Mouse (Mus musculus): Measurements from ENCODE around the gene Sgms2. TPM values are rescaled to one million over a fixed set of nuclear protein-coding genes. Genes with fewer than 3 reads are reported as not detected.
A peak's percentile ranks its signal among the peaks of the same experiment; 100 is the strongest.
"Not testable (repeated sequence)": the region's sequence is repeated elsewhere in the genome, so short reads cannot be mapped to it uniquely, and the experiment has no call there.

Gene Sgms2
- polyA plus RNA-seq, 1 experiment: 0.04 TPM

- Histone ChIP-seq H3K4me3 (replicated peaks) (no peak overlapping the region), H3K9me3 (0 out of 2 replicates have a peak, but pooled peaks cover 11% of the 10 kb centered on the region), H3K4me1 (no peaks in the 10 kb centered on the region), H3K27me3 (replicated peaks) (no peaks in the 10 kb centered on the region), H3K36me3 (replicated peaks; ENCODE audit: low read length) (no peaks in the 10 kb centered on the region)
- TF ChIP-seq GATA1 (IDR thresholded peaks at IDR 0.05; ENCODE audit: borderline replicate concordance, low read length): no peak
- no peak for TF ChIP-seq FLI1 (IDR thresholded peaks at IDR 0.05; ENCODE audit: low read length)
Measured at GRCm38 (mm10) chr3:131348579-131348950, 142.6 kb downstream of the Sgms2 start.

- TF ChIP-seq FLI1 (IDR thresholded peaks at IDR 0.05; ENCODE audit: low read length) (no peak), GATA1 (IDR thresholded peaks at IDR 0.05; ENCODE audit: borderline replicate concordance, low read length) (no peak)
- H3K36me3 ChIP-seq (replicated peaks; ENCODE audit: low read length): no peaks in the 10 kb centered on the region
- no peaks in the 10 kb centered on the region for H3K27me3 ChIP-seq (replicated peaks)
- 0 out of 2 replicates have a peak, but pooled peaks cover 11% of the 10 kb centered on the region for H3K9me3 ChIP-seq
- H3K4me1 ChIP-seq: no peaks in the 10 kb centered on the region
- no peak overlapping the region for H3K4me3 ChIP-seq (replicated peaks)
Measured at GRCm38 (mm10) chr3:131347831-131348578, 143.2 kb downstream of the Sgms2 start.

GRCm38 (mm10) chr3:131345903-131346302 is 145.3 kb downstream of the Sgms2 start:
- Histone ChIP-seq H3K27me3 (replicated peaks) (no peaks in the 10 kb centered on the region), H3K36me3 (replicated peaks; ENCODE audit: low read length) (no peaks in the 10 kb centered on the region), H3K4me1 (no peaks in the 10 kb centered on the region), H3K4me3 (replicated peaks) (no peak overlapping the region), H3K9me3 (0 out of 2 replicates have a peak, but pooled peaks cover 11% of the 10 kb centered on the region)
- TF ChIP-seq FLI1 (IDR thresholded peaks at IDR 0.05; ENCODE audit: low read length): no peak
- TF ChIP-seq GATA1 (IDR thresholded peaks at IDR 0.05; ENCODE audit: borderline replicate concordance, low read length): no peak

GRCm38 (mm10) chr3:131343311-131343710 is 147.9 kb downstream of the Sgms2 start:
- Histone ChIP-seq H3K4me3 (replicated peaks) (no peak overlapping the region), H3K9me3 (0 out of 2 replicates have a peak, but pooled peaks cover 15% of the 10 kb centered on the region), H3K36me3 (replicated peaks; ENCODE audit: low read length) (no peaks in the 10 kb centered on the region), H3K27me3 (replicated peaks) (no peaks in the 10 kb centered on the region), H3K4me1 (no peaks in the 10 kb centered on the region)
- TF ChIP-seq FLI1 (IDR thresholded peaks at IDR 0.05; ENCODE audit: low read length) (no peak), GATA1 (IDR thresholded peaks at IDR 0.05; ENCODE audit: borderline replicate concordance, low read length) (no peak)

- Histone ChIP-seq H3K36me3 (replicated peaks; ENCODE audit: low read length) (no peaks in the 10 kb centered on the region), H3K4me3 (replicated peaks) (no peak overlapping the region), H3K9me3 (peaks cover 13% of the 10 kb centered on the region), H3K4me1 (no peaks in the 10 kb centered on the region), H3K27me3 (replicated peaks) (peaks cover 1% of the 10 kb centered on the region)
- no peak for TF ChIP-seq GATA1 (IDR thresholded peaks at IDR 0.05; ENCODE audit: borderline replicate concordance, low read length)
- TF ChIP-seq FLI1 (IDR thresholded peaks at IDR 0.05; ENCODE audit: low read length): no peak
Measured at GRCm38 (mm10) chr3:131340885-131341284, 150.3 kb downstream of the Sgms2 start.

GRCm38 (mm10) chr3:131339280-131339679 is 151.9 kb downstream of the Sgms2 start:
- no peak for TF ChIP-seq FLI1 (IDR thresholded peaks at IDR 0.05; ENCODE audit: low read length)
- TF ChIP-seq GATA1 (IDR thresholded peaks at IDR 0.05; ENCODE audit: borderline replicate concordance, low read length): no peak

GRCm38 (mm10) chr3:131337749-131338148 is 153.5 kb downstream of the Sgms2 start:
- Histone ChIP-seq H3K27me3 (replicated peaks) (peaks cover 16% of the 10 kb centered on the region), H3K4me1 (peaks cover 29% of the 10 kb centered on the region)
- not testable (repeated sequence) for H3K9me3 ChIP-seq; H3K36me3 ChIP-seq (replicated peaks; ENCODE audit: low read length); H3K4me3 ChIP-seq (replicated peaks)

More at GRCm38 (mm10) chr3:131339280-131339679, 151.9 kb downstream of the Sgms2 start:
- Histone ChIP-seq H3K36me3 (replicated peaks; ENCODE audit: low read length) (no peaks in the 10 kb centered on the region), H3K4me1 (peaks cover 13% of the 10 kb centered on the region), H3K27me3 (replicated peaks) (peaks cover 12% of the 10 kb centered on the region), H3K9me3 (peaks cover 10% of the 10 kb centered on the region), H3K4me3 (replicated peaks) (no peak overlapping the region)

- Histone ChIP-seq H3K27me3 (replicated peaks) (peaks cover 19% of the 10 kb centered on the region), H3K4me1 (peaks cover 34% of the 10 kb centered on the region), H3K4me3 (replicated peaks) (no peak overlapping the region), H3K9me3 (peaks cover 10% of the 10 kb centered on the region), H3K36me3 (replicated peaks; ENCODE audit: low read length) (no peaks in the 10 kb centered on the region)
- no peak for TF ChIP-seq GATA1 (IDR thresholded peaks at IDR 0.05; ENCODE audit: borderline replicate concordance, low read length)
- TF ChIP-seq FLI1 (IDR thresholded peaks at IDR 0.05; ENCODE audit: low read length): no peak
Measured at GRCm38 (mm10) chr3:131336629-131337028, 154.6 kb downstream of the Sgms2 start.

- Histone ChIP-seq H3K4me1 (peaks cover 41% of the 10 kb centered on the region), H3K36me3 (replicated peaks; ENCODE audit: low read length) (no peaks in the 10 kb centered on the region), H3K4me3 (replicated peaks) (peak overlapping the region; percentile 89), H3K27me3 (replicated peaks) (peaks cover 19% of the 10 kb centered on the region), H3K9me3 (peaks cover 11% of the 10 kb centered on the region)
- TF ChIP-seq GATA1 (IDR thresholded peaks at IDR 0.05; ENCODE audit: borderline replicate concordance, low read length) (no peak), FLI1 (IDR thresholded peaks at IDR 0.05; ENCODE audit: low read length) (no peak)
Measured at GRCm38 (mm10) chr3:131335117-131335547, 156.1 kb downstream of the Sgms2 start.

GRCm38 (mm10) chr3:131327189-131327588 is 164.0 kb downstream of the Sgms2 start:
- peaks cover 4% of the 10 kb centered on the region for H3K27me3 ChIP-seq (replicated peaks)
- TF ChIP-seq FLI1 (IDR thresholded peaks at IDR 0.05; ENCODE audit: low read length): no peak
- TF ChIP-seq GATA1 (IDR thresholded peaks at IDR 0.05; ENCODE audit: borderline replicate concordance, low read length): no peak
- no peak overlapping the region for H3K4me3 ChIP-seq (replicated peaks)
- peaks cover 13% of the 10 kb centered on the region for H3K4me1 ChIP-seq
- H3K36me3 ChIP-seq (replicated peaks; ENCODE audit: low read length): peaks cover 3% of the 10 kb centered on the region
- peaks cover 32% of the 10 kb centered on the region for H3K9me3 ChIP-seq
